Mouse (Mus musculus): Measurements from ENCODE around the gene Rab25. TPM values are rescaled to one million over a fixed set of nuclear protein-coding genes. Genes with fewer than 3 reads are reported as not detected.

Gene Rab25
- polyA plus RNA-seq, 1 experiment from 2014 or later = 79.5 TPM

DNA sequence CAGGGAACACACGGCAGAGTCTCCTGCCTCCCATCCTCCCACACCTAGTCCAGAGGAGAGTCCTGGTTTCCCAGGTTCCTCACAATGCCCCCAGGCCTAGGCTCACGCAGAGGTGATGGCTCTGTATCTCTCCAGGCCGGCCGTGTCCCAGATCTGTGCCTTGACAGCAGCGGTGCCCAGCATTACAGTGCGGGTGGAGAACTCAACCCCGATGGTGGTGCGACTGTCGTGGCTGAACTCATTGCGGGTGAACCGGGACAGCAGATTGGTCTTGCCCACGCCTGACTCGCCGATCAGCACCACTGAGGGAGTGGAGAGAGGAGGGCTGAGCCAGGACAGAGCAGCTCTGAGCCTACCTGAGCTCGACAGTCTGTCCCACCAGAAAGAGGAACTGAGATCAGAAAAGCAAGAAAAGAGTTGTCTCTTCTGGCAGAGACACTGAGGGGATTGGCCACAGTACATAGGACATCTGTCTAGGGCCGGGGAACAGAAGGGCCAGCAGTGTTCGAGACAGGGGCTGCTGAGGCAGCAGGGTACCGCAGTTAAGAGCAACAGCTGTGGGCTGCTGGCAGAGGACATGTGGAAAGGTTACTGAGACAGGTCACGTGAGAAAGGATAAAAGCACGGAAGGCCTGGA lies 3.0 kb downstream of the Rab25 start:
- Histone ChIP-seq H3K27ac (ENCODE audit: low read depth, low read length) (no peak overlapping the region), H3K4me1 (replicated peaks; ENCODE audit: control insufficient read depth, insufficient read depth, low read length) (no peaks in the 10 kb centered on the region), H3K9me3 (ENCODE audit: control insufficient read depth) (no peaks in the 10 kb centered on the region), H3K4me2 (replicated peaks; ENCODE audit: low read depth) (0 out of 2 replicates have a peak overlapping the region, but pooled peaks have one; percentile 2), H3K27me3 (replicated peaks; ENCODE audit: control insufficient read depth, insufficient read depth, low read length) (no peaks in the 10 kb centered on the region), H3K36me3 (ENCODE audit: control insufficient read depth, insufficient read depth) (peaks cover 17% of the 10 kb centered on the region; the same call in 1 of the 2 replicates), H3K4me3 (ENCODE audit: low read depth, low read length) (no peak overlapping the region), H3K9ac (ENCODE audit: low read depth, low read length) (no peak overlapping the region)
- no peak for ATAC-seq
- 77% methylated on average over 20 of the region's 20 CpGs for WGBS
- no peak for TF ChIP-seq CTCF (IDR thresholded peaks at IDR 0.05; ENCODE audit: low read depth)

DNA sequence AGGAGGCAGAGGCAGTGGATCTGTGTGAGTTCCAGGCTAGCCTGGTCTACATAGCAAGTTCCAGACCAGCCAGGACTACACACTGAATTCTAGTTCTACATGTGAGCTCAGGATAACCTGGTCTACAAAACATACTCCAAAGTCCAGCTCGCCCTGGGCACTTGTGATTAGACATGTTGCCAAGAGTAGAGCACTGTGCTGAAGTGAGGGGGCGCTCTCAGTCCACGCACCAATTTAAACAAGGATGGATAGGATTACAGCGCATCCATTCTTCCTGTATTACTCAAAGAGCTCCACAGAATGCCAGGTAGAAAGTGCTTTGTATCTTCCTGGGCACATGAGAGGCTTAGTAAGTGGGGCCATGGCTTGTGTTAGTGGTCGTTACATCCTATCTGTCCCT lies 3.6 kb downstream of the Rab25 start:
- no peaks in the 10 kb centered on the region for H3K27me3 ChIP-seq (replicated peaks; ENCODE audit: control insufficient read depth, insufficient read depth, low read length)
- ATAC-seq = no peak
- 44% methylated on average over 5 of the region's 5 CpGs for WGBS
- H3K36me3 ChIP-seq (ENCODE audit: control insufficient read depth, insufficient read depth) = peaks cover 17% of the 10 kb centered on the region; the same call in 1 of the 2 replicates
- no peak overlapping the region for H3K4me3 ChIP-seq (ENCODE audit: low read depth, low read length)
- peak; percentile 80 for TF ChIP-seq CTCF (IDR thresholded peaks at IDR 0.05; ENCODE audit: low read depth)
- H3K9me3 ChIP-seq (ENCODE audit: control insufficient read depth) = no peaks in the 10 kb centered on the region
- no peaks in the 10 kb centered on the region for H3K4me1 ChIP-seq (replicated peaks; ENCODE audit: control insufficient read depth, insufficient read depth, low read length)
- no peak overlapping the region for H3K4me2 ChIP-seq (replicated peaks; ENCODE audit: low read depth)
- no peak overlapping the region for H3K9ac ChIP-seq (ENCODE audit: low read depth, low read length)
- no peak overlapping the region for H3K27ac ChIP-seq (ENCODE audit: low read depth, low read length)

DNA sequence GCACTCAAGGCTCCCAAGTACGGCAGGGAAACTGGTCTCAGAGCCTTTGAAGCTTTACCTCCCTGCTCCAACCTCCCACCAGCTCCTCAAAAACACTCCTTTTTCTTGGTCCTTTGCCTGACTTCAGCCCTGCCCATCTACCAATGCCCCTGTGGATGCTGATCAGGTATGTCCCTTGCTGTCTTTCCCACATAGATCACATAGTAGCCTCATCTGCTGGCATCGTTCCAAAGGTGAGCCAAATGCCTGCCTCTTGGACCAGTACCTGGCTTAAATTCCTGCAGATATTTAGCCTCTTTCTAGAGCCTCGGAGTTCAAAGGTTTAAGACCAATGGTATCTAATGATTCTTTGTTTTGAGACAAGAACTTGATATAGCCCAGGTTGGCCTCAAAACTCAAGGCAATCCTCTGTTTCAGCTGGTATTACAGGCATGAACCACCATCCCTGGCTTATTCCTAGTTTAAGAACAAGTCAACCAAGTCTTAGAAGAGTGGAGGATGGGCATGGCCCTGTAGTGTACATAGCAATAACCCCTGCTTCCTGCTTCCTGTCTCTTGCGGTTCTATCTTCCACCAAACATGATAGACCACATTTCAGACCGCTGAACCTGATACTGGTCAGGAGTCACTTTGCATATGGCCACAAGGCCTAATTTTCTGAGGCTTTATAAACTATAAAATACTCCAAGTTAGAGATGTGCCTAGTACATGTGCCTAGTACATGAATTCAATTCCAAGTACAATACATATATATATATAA lies 4.3 kb downstream of the Rab25 start:
- Histone ChIP-seq H3K4me1 (replicated peaks; ENCODE audit: control insufficient read depth, insufficient read depth, low read length) (no peaks in the 10 kb centered on the region), H3K27me3 (replicated peaks; ENCODE audit: control insufficient read depth, insufficient read depth, low read length) (no peaks in the 10 kb centered on the region), H3K9me3 (ENCODE audit: control insufficient read depth) (no peaks in the 10 kb centered on the region), H3K9ac (ENCODE audit: low read depth, low read length) (no peak overlapping the region), H3K4me2 (replicated peaks; ENCODE audit: low read depth) (no peak overlapping the region), H3K27ac (ENCODE audit: low read depth, low read length) (no peak overlapping the region), H3K36me3 (ENCODE audit: control insufficient read depth, insufficient read depth) (peaks cover 17% of the 10 kb centered on the region; the same call in 1 of the 2 replicates), H3K4me3 (ENCODE audit: low read depth, low read length) (no peak overlapping the region)
- no peak for ATAC-seq
- TF ChIP-seq CTCF (IDR thresholded peaks at IDR 0.05; ENCODE audit: low read depth) = no peak
- 62% methylated on average over 5 of the region's 5 CpGs for WGBS

DNA sequence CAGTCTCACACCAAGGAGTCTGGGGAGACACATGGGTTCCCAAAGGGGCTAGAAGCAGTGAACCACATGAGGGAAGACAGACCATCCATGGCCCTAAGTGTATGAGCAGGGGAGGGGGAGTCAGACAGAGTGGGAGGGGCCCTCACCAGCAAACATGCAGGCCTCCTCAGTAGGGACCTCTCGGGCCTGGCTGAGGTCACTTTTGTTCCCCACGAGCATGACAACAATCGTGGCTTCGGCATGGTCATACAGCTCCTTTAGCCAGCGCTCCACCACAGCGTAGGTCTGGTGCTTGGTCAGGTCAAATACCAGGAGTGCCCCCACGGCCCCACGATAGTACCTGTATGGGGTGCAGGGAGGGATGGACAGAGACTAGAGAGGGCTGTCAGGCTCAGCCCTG lies 4.9 kb downstream of the Rab25 start:
- no peaks in the 10 kb centered on the region for H3K4me1 ChIP-seq (replicated peaks; ENCODE audit: control insufficient read depth, insufficient read depth, low read length)
- WGBS = 84% methylated on average over 8 of the region's 8 CpGs
- TF ChIP-seq CTCF (IDR thresholded peaks at IDR 0.05; ENCODE audit: low read depth) = no peak
- no peak overlapping the region for H3K4me2 ChIP-seq (replicated peaks; ENCODE audit: low read depth)
- no peak overlapping the region for H3K9ac ChIP-seq (ENCODE audit: low read depth, low read length)
- H3K9me3 ChIP-seq (ENCODE audit: control insufficient read depth) = no peaks in the 10 kb centered on the region
- no peak overlapping the region for H3K4me3 ChIP-seq (ENCODE audit: low read depth, low read length)
- ATAC-seq = no peak
- H3K27ac ChIP-seq (ENCODE audit: low read depth, low read length) = no peak overlapping the region
- no peaks in the 10 kb centered on the region for H3K27me3 ChIP-seq (replicated peaks; ENCODE audit: control insufficient read depth, insufficient read depth, low read length)
- H3K36me3 ChIP-seq (ENCODE audit: control insufficient read depth, insufficient read depth) = peaks cover 22% of the 10 kb centered on the region

DNA sequence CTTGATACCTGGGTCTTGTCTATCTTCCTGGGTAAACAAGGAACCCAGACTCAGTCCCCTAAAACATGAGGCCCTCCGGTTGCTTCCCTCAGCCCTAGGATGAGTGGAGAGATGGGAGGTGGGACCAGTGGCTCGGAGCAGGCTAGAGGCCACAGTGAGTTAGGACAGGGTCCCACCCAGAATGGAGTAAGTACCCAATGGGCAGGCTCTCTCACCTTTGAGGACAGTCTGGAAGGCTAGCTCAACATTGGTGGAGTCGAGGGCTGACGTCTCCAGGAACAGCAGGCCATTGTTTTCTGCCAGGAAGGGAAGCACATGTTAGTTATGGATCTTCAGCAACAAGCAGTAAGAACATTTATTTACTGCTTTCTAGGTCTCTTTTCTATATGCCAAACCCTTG lies 5.6 kb downstream of the Rab25 start:
- Histone ChIP-seq H3K27me3 (replicated peaks; ENCODE audit: control insufficient read depth, insufficient read depth, low read length) (no peaks in the 10 kb centered on the region), H3K4me3 (ENCODE audit: low read depth, low read length) (no peak overlapping the region), H3K4me1 (replicated peaks; ENCODE audit: control insufficient read depth, insufficient read depth, low read length) (no peaks in the 10 kb centered on the region), H3K4me2 (replicated peaks; ENCODE audit: low read depth) (no peak overlapping the region), H3K36me3 (ENCODE audit: control insufficient read depth, insufficient read depth) (peaks cover 26% of the 10 kb centered on the region), H3K9me3 (ENCODE audit: control insufficient read depth) (no peaks in the 10 kb centered on the region), H3K27ac (ENCODE audit: low read depth, low read length) (no peak overlapping the region), H3K9ac (ENCODE audit: low read depth, low read length) (no peak overlapping the region)
- TF ChIP-seq CTCF (IDR thresholded peaks at IDR 0.05; ENCODE audit: low read depth) = no peak
- 48% methylated on average over 4 of the region's 4 CpGs for WGBS
- no peak for ATAC-seq

DNA sequence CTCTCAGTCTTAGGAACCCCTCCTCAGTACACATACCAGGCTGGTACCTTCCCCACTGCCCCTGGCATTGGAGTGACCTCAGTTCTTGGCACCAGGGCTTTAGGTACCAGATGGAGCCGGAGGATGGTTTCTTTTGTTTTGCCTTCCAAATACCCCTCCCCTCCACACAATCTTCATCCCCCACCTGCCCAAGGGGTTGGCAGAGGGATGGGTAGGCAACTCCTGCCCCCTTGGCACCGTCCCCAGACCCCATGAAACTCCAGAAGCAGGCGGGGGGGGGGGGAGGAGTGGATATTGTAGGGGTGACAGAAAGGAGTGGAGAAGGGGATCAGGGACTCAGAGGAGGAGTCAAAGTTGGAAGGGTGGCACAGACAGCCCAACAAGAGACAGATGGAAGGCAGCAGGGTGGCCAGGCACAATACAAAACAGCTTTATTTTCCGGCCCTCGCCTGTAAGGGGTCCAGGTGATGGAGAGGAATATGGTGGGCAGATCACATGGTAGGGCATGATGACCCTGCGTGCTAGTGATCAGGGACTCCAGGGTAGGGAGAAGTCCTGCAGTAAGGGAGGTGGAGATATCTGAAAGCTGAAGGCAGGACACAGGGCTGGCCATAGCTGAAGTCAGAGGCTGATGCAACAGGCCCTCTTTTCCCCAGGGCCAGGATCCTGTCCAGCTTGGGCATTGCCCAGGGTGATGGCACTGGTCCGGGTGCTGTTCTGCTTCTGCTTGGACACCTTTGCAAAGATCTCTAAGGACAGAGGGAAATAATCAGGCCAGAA lies 6.3 kb downstream of the Rab25 start:
- Histone ChIP-seq H3K27me3 (replicated peaks; ENCODE audit: control insufficient read depth, insufficient read depth, low read length) (no peaks in the 10 kb centered on the region), H3K4me3 (ENCODE audit: low read depth, low read length) (no peak overlapping the region), H3K9me3 (ENCODE audit: control insufficient read depth) (no peaks in the 10 kb centered on the region), H3K27ac (ENCODE audit: low read depth, low read length) (no peak overlapping the region), H3K4me1 (replicated peaks; ENCODE audit: control insufficient read depth, insufficient read depth, low read length) (no peaks in the 10 kb centered on the region; the same call in 1 of the 2 replicates), H3K4me2 (replicated peaks; ENCODE audit: low read depth) (no peak overlapping the region), H3K36me3 (ENCODE audit: control insufficient read depth, insufficient read depth) (peaks cover 26% of the 10 kb centered on the region), H3K9ac (ENCODE audit: low read depth, low read length) (no peak overlapping the region)
- no peak for ATAC-seq
- 72% methylated on average over 7 of the region's 7 CpGs for WGBS
- no peak for TF ChIP-seq CTCF (IDR thresholded peaks at IDR 0.05; ENCODE audit: low read depth)

All from intestine, postnatal 0 days (tissue).